Mouse (Mus musculus) brain, embryonic 14.5 days (tissue): ENCODE results near the gene ccdc198.

Experiments
- CTCF ChIP-seq: fragments of 200-500 bp; IDR thresholded peaks from 2 replicates; pipeline ENCODE4 v1.5.1; 2012; ENCODE audit warnings: inconsistent platforms, mild to moderate bottlenecking, moderate library complexity, borderline replicate concordance; ENCODE audit not compliant: insufficient read depth, insufficient read length; ENCODE audit errors: extremely low read depth
- POLR2A ChIP-seq: fragments of 200-500 bp; IDR thresholded peaks from 2 replicates; pipeline ENCODE4 v1.6.1; 2012; ENCODE audit warnings: mild to moderate bottlenecking, inconsistent platforms, borderline replicate concordance; ENCODE audit not compliant: poor library complexity, insufficient read depth, insufficient read length, severe bottlenecking; ENCODE audit errors: extremely low read depth

DNA sequence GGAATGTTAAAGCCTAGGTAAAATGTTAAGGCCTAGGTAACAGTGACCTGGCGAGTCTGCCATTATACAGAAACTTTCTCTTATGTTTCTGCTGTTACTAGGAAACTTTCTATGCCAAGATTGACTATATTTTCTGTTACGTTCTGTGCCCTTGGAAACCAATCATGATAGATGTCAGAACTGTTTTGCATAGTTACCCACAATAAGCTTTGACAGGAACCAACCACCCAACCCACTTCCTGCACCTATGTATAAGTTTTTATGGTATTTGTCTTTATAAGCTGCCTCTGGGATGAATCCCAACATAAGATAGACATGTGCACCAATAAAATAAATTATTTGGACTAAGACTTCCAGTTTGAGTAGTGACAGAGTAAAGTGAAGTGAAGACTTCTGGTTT, 23.5 kb downstream of the ccdc198 start:
- TF ChIP-seq CTCF (no peak), POLR2A (no peak)
